Mouse (Mus musculus) forebrain, embryonic 10.5 days (tissue): ENCODE results near the gene Plcd1. TPM values are rescaled to one million over a fixed set of nuclear protein-coding genes. Genes with fewer than 3 reads are reported as not detected.

Experiments
- DNase-seq: peaks from one replicate; pipeline ENCODE4 v3.0.0-alpha.2; 2017; ENCODE audit warnings: low spot score; ENCODE audit errors: extremely low spot score
- H3K27ac ChIP-seq: fragments of 300-500 bp; sonication (generic); 2 replicates; pipeline ENCODE4 v1.5.1; 2016; ENCODE audit warnings: mild to moderate bottlenecking
- H3K27me3 ChIP-seq: fragments of 300-500 bp; sonication (generic); 2 replicates; pipeline ENCODE4 v1.6.1; 2016; ENCODE audit warnings: mild to moderate bottlenecking; ENCODE audit not compliant: poor library complexity, severe bottlenecking
- H3K36me3 ChIP-seq: fragments of 300-500 bp; sonication (generic); replicated peaks from 2 replicates; pipeline ENCODE4 v1.6.1; 2016; ENCODE audit warnings: mild to moderate bottlenecking, moderate library complexity
- H3K4me1 ChIP-seq: fragments of 300-500 bp; sonication (generic); 2 replicates; pipeline ENCODE4 v1.6.1; 2016
- H3K4me3 ChIP-seq: fragments of 300-500 bp; sonication (generic); 2 replicates; pipeline ENCODE4 v1.5.1; 2016; ENCODE audit warnings: mild to moderate bottlenecking, moderate library complexity
- H3K9me3 ChIP-seq: fragments of 300-500 bp; sonication (generic); 2 replicates; pipeline ENCODE4 v1.6.1; 2016; ENCODE audit warnings: mild to moderate bottlenecking, moderate library complexity
- WGBS: fragments of 180-500 bp; shearing (Covaris S2); methylation state at CpG from one replicate; pipeline ENCODE4 v1.1.7; 2016; 5-methylcytosine and 5-hydroxymethylcytosine counted together
- polyA plus RNA-seq: library from polyadenylated mRNA; unstranded; fragments of >200 nt; fragmentation: Nextera tagmentation; extraction: Ambion mirVana; gene quantifications from 2 replicates; pipeline ENCODE4 v1.2.1, GENCODE M21; 2016

Plcd1 gene
- polyA plus RNA-seq, 1 experiment from 2014 or later, result 13.7 TPM

DNA sequence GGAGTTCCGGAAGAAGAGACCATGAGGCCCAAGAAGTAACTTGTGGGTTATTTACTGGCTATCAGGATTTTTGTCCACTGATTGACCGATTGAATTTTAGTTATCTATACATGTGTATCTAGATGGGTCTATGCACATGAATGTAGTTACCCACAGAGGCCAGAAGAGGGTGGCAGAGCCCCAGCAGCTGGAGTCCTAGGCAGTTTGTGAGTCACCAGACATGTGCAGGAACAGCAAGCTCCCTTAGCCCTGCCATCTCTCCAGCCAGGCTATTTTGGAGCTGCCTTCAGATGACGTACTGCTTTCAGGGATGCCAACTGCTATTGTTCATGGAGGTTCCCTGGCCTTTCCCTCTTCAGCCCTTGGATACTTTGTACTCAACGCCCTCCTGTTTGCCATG lies 14.3 kb upstream of the Plcd1 start:
- no peaks in the 10 kb centered on the region for H3K9me3 ChIP-seq
- 91% methylated on average over 4 of the region's 4 CpGs for WGBS
- no peak for DNase-seq
- peaks cover 29% of the 10 kb centered on the region for H3K4me1 ChIP-seq
- H3K27me3 ChIP-seq, result peaks cover 19% of the 10 kb centered on the region
- H3K4me3 ChIP-seq, result no peak overlapping the region
- no peak overlapping the region for H3K27ac ChIP-seq
- no peaks in the 10 kb centered on the region for H3K36me3 ChIP-seq

DNA sequence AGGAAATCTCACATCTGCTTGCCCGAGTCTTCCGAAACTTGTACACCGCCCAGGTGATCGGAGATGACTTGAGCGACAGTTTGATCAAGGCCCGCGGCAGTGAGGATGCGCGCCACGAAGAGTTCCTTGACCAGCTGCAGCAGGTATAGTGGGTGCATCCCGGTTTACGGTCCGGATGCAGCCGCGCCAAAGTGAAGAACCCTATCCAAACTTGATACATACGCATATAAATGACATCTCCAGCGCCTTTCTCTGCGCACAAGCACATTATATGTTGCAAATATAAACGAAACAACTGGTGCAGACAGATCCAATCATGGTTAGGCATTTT lies 9.4 kb upstream of the Plcd1 start:
- H3K9me3 ChIP-seq, result no peaks in the 10 kb centered on the region
- peaks cover 19% of the 10 kb centered on the region for H3K27me3 ChIP-seq
- no peaks in the 10 kb centered on the region for H3K36me3 ChIP-seq
- WGBS, result 4% methylated on average over 19 of the region's 19 CpGs
- H3K27ac ChIP-seq, result peak overlapping the region; percentile 37; the same call in 1 of the 2 replicates
- DNase-seq, result no peak
- H3K4me1 ChIP-seq, result peaks cover 29% of the 10 kb centered on the region
- H3K4me3 ChIP-seq, result peak overlapping the region; percentile 76

DNA sequence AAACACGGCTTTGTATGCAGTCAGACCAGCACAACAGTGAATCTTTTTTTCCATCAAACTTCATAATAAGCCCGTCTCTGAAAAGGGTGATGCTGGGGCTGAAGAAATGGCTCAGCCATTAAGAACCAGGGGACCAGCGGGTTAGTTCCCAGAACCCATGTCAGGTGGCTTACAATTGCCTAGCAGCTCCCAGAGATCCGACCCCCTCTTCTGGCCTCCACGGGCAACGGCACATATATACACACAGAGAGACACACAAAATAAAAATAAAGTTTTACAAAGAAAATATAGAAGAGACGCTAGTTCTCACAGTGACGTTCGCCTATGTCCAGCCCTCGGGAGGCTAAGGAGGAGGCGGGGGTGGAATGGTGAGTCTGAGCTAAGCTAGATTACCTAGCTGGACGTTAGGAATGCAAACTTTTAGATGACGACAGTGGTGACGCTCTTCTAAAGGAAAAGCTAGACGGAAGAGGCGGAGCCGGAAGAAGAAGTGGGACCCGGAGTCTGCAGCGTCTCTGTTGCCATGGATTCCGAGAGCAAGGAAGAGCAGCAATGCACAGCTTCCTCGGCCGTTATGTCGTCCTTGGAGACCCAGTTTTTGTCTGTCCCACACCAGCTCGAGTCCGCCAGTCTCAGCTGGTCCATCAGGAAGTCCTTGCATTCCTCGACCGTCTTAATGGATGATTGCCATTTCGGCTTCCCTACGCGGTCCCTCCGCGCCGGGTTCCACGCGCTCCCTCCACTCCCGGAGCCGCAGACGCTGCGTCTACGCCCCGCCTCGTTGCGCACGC lies 8.9 kb upstream of the Plcd1 start, which contains the start of gene Dlec1:
Dlec1 (plus strand) TSS at position 487 of the 791 bp plus-strand sequence.
- Histone ChIP-seq H3K4me1 (peaks cover 32% of the 10 kb centered on the region), H3K27me3 (peaks cover 19% of the 10 kb centered on the region), H3K4me3 (peak within 1 kb of the TSS; percentile 76), H3K9me3 (no peaks in the 10 kb centered on the region), H3K36me3 (no peaks in the 10 kb centered on the region), H3K27ac (peak within 1 kb of the TSS; percentile 68)
- 4% methylated on average over 44 of the region's 44 CpGs for WGBS
- DNase-seq, result peak; percentile 82

DNA sequence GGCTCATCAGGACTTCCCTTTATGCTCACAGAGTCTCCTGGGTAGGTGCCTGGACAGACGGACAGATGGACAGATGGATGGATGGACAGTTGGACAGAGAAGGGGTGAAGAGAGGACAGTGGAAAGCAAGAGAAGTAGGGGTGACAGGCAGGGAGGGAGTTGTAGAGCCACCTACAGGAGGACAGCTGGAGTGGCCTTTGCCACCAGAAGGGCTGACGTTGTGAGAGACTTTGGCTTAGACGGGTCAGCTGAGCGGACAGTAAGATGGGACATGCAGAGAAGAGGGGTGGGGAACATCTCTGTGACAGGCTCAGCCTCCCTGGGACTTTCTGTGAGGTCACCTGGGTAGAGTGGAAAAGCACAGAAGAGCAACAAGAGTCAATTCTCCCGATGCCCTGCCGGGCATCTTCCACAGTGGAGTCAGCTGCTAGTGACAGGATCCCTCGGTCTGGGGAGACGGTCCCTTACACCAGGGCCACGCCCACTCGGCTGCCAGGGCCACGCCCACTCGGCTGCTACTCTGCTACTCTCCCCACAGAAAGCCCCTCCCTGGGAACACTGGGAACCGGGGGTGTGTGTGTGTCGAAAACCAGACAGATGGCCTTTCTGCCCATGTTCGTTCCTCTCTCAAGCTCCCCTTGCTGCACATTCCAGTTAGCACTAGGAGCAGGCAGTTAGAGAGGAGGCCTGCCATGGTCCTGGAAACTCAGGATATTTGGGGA lies 7.0 kb upstream of the Plcd1 start:
- WGBS, result 20% methylated on average over 15 of the region's 15 CpGs
- H3K9me3 ChIP-seq, result no peaks in the 10 kb centered on the region
- H3K27me3 ChIP-seq, result peaks cover 34% of the 10 kb centered on the region
- no peaks in the 10 kb centered on the region for H3K36me3 ChIP-seq
- no peak for DNase-seq
- H3K4me1 ChIP-seq, result peaks cover 48% of the 10 kb centered on the region
- H3K4me3 ChIP-seq, result no peak overlapping the region
- no peak overlapping the region for H3K27ac ChIP-seq

DNA sequence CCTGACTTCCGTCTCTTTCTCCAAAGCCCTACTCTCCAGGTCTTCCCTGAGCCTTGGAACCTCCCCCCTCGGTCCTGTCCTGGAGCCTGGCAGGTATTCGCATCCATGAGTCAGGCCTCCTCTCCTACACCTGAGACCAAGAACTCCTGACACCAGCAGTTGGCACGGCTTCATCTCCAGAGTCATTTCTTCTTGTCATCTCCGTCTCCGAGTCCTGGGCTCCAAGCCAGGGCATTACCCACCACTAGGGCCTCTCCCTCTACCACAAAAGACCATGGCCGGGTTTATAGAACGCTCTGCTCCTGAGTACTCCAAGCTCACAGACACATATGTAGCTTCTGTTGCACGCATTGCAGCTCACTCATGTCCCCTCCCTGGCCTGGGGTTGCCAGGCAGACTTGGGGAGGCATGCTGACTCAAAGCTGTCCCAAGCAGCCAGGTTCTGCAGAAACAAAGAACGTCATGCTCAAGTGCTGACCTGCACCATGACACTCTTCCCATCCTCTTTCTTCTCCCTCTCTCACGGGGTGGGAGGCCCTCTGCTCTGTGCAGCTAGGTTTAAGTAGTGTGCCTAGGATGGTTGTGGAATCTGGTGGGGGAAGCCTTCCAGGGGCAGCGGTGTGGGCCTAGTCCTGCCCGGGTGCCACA lies 1.3 kb upstream of the Plcd1 start:
- Histone ChIP-seq H3K27me3 (peaks cover 73% of the 10 kb centered on the region), H3K36me3 (no peaks in the 10 kb centered on the region), H3K9me3 (no peaks in the 10 kb centered on the region), H3K4me3 (no peak overlapping the region), H3K4me1 (peaks cover 64% of the 10 kb centered on the region), H3K27ac (no peak overlapping the region)
- WGBS, result 79% methylated on average over 13 of the region's 13 CpGs
- DNase-seq, result no peak

DNA sequence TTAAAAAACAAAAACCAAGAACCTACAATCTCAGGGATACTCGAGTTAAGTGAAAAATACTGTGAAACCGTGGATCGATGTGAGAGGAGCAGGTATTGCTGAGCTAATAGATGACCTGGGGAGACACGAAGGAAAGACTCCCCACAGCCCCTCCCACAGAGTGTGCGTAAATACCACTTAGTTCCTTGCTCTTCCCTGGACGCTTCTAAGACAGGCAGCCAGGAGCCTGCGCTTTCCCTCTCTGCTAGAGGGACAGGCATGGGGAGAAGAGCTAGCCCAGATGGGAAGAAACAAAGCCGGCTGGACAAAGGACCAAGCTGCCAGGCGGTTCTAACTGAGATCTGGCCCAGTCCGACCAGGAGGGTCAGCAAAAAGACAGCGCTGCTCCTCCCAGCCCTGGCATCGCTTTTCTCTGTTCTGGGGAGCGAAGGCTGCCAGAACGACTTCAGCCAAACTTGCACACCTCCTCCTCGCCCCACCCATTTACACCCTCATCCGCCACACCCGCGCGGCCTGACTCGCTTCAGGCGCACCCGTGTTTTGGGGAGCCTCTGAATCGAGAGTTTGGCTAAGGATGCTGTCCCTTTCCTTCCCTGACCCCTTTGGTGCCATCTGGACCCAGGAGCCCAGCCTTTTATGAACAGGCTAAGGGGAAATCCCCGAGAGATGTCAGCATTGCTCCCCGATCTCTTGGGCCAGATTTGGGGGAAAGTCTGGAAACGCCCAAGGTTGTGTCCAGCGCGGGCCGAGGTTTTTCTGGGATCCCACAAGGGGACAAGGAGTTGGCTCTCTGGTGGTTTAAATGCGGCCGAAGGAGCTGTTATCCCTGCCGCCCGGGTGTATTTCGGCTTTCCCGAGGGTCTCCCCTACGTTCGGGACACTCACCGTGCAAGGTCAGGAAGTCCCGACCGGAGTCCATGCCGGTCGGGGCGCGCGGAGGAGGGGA lies 556 bp downstream of the Plcd1 start:
- peak overlapping the region; percentile 65 for H3K27ac ChIP-seq
- H3K27me3 ChIP-seq, result peaks cover 78% of the 10 kb centered on the region
- H3K9me3 ChIP-seq, result no peaks in the 10 kb centered on the region
- peak overlapping the region; percentile 64 for H3K4me3 ChIP-seq
- peak; percentile 50 for DNase-seq
- H3K4me1 ChIP-seq, result peaks cover 78% of the 10 kb centered on the region
- no peaks in the 10 kb centered on the region for H3K36me3 ChIP-seq
- 3% methylated on average over 45 of the region's 45 CpGs for WGBS

DNA sequence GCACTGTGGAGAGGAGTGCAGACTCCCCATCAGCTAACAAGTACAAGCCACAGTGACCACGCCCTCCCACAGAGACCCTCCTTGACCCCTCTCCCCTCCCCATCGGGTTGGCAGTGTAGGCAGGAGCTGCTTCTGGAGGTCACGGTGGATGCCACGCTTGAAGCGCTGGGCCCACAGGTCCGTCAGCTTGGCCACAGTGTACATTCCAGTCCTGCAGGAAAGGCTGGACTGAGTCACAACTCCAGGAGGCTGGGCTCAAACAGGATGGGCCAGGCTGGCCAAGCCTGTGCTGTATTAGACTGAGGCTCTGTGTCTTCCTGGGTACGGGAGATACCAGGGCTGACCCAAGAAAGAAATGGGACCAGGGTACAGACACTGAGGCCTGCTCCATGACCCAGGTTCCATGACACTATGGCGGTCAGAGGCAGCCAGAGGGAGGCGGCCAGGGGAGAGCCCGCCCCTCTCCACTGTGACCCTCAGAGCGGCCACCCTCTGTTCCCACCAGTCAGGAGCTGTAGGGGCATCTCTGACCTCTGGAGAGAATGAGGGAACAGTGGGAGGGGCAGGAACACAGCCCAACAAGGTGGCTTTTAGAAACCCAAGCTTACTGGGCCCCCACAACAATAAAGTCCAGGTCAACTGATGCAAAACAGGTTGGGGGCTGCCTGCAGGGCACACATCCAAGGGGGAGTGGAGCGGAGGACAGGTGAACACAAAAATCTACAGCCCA lies 1.6 kb downstream of the Plcd1 start:
- Histone ChIP-seq H3K27me3 (peaks cover 86% of the 10 kb centered on the region), H3K27ac (no peak overlapping the region), H3K4me1 (peaks cover 79% of the 10 kb centered on the region), H3K9me3 (no peaks in the 10 kb centered on the region), H3K4me3 (peak overlapping the region; percentile 64), H3K36me3 (no peaks in the 10 kb centered on the region)
- no peak for DNase-seq
- 64% methylated on average over 12 of the region's 12 CpGs for WGBS

DNA sequence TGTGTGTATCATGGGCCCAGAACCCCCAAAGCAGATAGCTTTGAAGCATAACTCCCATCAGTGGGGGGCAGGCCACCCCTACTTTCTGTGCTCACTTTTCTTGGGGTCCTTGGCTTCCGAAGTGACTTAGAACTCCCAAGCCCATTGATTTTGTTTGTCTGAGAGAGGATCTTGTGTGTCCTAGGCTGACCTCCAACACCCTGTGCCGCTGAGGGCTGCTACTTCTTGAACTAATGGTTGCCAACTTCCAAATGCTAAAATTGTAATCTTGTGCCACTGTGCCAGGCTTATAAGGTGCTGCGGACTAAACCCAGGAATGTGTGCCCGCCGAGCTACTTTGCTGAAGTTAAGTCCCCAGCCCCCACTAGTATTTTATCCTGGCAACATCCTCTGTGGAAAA lies 2.8 kb downstream of the Plcd1 start:
- H3K4me1 ChIP-seq, result peaks cover 74% of the 10 kb centered on the region
- H3K9me3 ChIP-seq, result no peaks in the 10 kb centered on the region
- H3K36me3 ChIP-seq, result no peaks in the 10 kb centered on the region
- H3K4me3 ChIP-seq, result no peak overlapping the region
- H3K27me3 ChIP-seq, result peaks cover 81% of the 10 kb centered on the region
- 94% methylated on average over 5 of the region's 5 CpGs for WGBS
- no peak for DNase-seq
- no peak overlapping the region for H3K27ac ChIP-seq

DNA sequence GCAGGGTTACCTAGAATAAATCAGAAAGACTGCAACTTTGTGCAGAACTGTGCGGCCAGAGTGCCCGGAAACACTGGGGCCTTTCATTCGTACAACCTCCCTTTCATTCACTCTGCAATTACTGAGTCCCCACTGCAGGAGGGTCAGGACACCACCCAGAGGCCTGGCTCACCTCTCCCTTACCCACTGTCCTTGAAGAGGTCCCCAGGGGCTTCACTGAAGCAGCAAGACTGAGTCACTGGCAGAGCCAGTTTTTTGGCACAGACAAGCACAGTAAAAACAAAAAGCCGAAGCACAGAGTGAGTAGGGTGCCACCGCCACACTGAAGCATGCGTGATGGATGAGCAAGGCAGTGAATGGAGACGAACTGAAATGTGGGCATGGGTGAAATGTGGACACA lies 3.9 kb downstream of the Plcd1 start:
- Histone ChIP-seq H3K27ac (no peak overlapping the region), H3K9me3 (no peaks in the 10 kb centered on the region), H3K4me1 (peaks cover 74% of the 10 kb centered on the region), H3K27me3 (peaks cover 71% of the 10 kb centered on the region), H3K36me3 (peaks cover under 1% of the 10 kb centered on the region; the same call in 1 of the 2 replicates), H3K4me3 (no peak overlapping the region)
- DNase-seq, result no peak
- 63% methylated on average over 7 of the region's 7 CpGs for WGBS

DNA sequence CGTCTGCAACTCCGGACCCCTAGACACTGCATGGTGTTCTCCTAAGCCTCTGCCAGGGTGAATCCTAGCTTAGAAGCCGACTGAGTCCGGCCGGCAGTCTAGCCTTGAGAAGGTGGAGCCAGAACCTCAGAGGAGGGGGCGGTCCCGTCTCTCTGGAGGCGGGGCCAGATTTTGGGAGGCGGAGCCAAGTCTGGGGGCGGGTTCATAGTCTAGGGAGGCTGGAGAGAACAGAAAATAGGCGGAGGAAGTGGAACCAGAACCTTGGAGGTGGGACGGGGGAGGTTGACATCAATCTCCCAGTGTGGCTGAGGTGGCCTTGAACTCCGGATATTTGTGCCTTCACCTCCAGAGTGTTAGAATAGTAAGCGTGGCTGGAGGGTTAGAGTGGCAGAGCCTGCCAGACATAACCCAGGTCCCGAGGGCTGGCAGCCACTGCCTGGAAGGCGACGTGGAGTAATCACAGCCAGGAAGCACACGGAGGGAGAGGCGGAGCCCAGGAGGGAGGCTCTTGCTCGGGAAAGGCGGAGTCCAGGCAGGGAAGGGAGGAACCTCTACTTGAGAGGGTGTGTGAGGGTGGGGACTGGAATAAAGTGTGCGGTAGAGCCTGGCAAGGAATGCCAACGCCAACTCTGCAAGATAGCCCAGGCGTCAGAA lies 5.0 kb downstream of the Plcd1 start:
- Histone ChIP-seq H3K4me1 (peaks cover 67% of the 10 kb centered on the region), H3K36me3 (peaks cover 5% of the 10 kb centered on the region; the same call in 1 of the 2 replicates), H3K27ac (peak overlapping the region; percentile 48; the same call in 1 of the 2 replicates), H3K4me3 (peak overlapping the region; percentile 48), H3K27me3 (peaks cover 59% of the 10 kb centered on the region), H3K9me3 (no peaks in the 10 kb centered on the region)
- WGBS, result under 1% methylated on average over 24 of the region's 24 CpGs
- peak; percentile 86 for DNase-seq

DNA sequence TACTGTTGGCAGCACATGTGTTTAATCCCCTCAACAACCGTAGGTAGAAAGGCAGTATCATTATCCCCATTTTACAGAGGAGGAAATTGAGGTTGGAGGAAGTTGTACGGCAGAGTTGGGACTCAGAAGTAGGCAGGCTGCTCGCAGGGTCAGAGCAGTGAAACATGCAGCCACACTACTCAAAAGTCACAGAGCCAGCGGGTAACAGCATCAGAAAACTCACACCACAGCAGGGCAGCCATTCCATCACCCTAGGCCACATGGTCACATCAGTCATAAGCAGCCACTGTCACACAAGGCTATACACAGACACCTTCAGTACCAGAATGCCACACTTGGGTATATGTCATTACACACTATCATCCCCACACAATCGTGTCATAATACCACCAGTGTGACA lies 6.0 kb downstream of the Plcd1 start:
- Histone ChIP-seq H3K36me3 (peaks cover 5% of the 10 kb centered on the region; the same call in 1 of the 2 replicates), H3K4me3 (peak overlapping the region; percentile 48; the same call in 1 of the 2 replicates), H3K27ac (no peak overlapping the region), H3K9me3 (no peaks in the 10 kb centered on the region), H3K27me3 (peaks cover 50% of the 10 kb centered on the region), H3K4me1 (peaks cover 66% of the 10 kb centered on the region)
- DNase-seq, result no peak
- 92% methylated on average over 5 of the region's 5 CpGs for WGBS
